Mouse (Mus musculus): ENCODE measurements at regions not wholly inside any gene's neighbourhood (a gene's known extent, or its start where the extent isn't known, plus 50 kb on each side); places are given as distances from the start of the nearest gene placed in this dataset.

- no peaks in the 10 kb centered on the region for H3K36me3 ChIP-seq (ENCODE audit: control insufficient read depth, insufficient read depth, low read length)
- WGBS = 80% methylated on average over 7 of the region's 7 CpGs
- H3K27me3 ChIP-seq (replicated peaks; ENCODE audit: control insufficient read depth, insufficient read depth, low read length) = no peaks in the 10 kb centered on the region
- ATAC-seq (no peak), DNase-seq (ENCODE audit: low spot score) (peak; percentile 35)
- H3K4me1 ChIP-seq (ENCODE audit: control insufficient read depth, insufficient read depth, low read length) = peaks cover 5% of the 10 kb centered on the region
- no peak overlapping the region for H3K4me2 ChIP-seq (ENCODE audit: low read length)
- H3K4me3 ChIP-seq (ENCODE audit: low read depth, low read length) = no peak overlapping the region
- H3K27ac ChIP-seq (ENCODE audit: low read depth, low read length) = no peak overlapping the region
- no peak overlapping the region for H3K9ac ChIP-seq (ENCODE audit: low read length)
- no peaks in the 10 kb centered on the region for H3K9me3 ChIP-seq (replicated peaks; ENCODE audit: control insufficient read depth, low read length)
Measured at GRCm38 (mm10) chr1:168064065-168064664, 367.9 kb downstream of the Pbx1 start.

- Histone ChIP-seq H3K27ac (ENCODE audit: low read depth, low read length) (no peak overlapping the region), H3K36me3 (ENCODE audit: control insufficient read depth, insufficient read depth, low read length) (no peaks in the 10 kb centered on the region), H3K9me3 (replicated peaks; ENCODE audit: control insufficient read depth, low read length) (no peaks in the 10 kb centered on the region), H3K9ac (ENCODE audit: low read length) (no peak overlapping the region), H3K4me2 (ENCODE audit: low read length) (no peak overlapping the region), H3K27me3 (replicated peaks; ENCODE audit: control insufficient read depth, insufficient read depth, low read length) (no peaks in the 10 kb centered on the region), H3K4me3 (ENCODE audit: low read depth, low read length) (no peak overlapping the region), H3K4me1 (ENCODE audit: control insufficient read depth, insufficient read depth, low read length) (peaks cover 5% of the 10 kb centered on the region)
- WGBS = 47% methylated on average over 6 of the region's 6 CpGs
- ATAC-seq = no peak
- peak; percentile 19 for DNase-seq (ENCODE audit: low spot score)
Measured at GRCm38 (mm10) chr1:168065598-168066041, 366.4 kb downstream of the Pbx1 start.

- ATAC-seq (no peak), DNase-seq (ENCODE audit: low spot score) (no peak)
- WGBS = 66% methylated on average over 6 of the region's 6 CpGs
Measured at GRCm38 (mm10) chr1:168066810-168067209, 365.3 kb downstream of the Pbx1 start.

GRCm38 (mm10) chr1:168068003-168068919, 363.8 kb downstream of the Pbx1 start:
- DNase-seq (ENCODE audit: low spot score) (no peak), ATAC-seq (no peak)
- peaks cover 11% of the 10 kb centered on the region for H3K4me1 ChIP-seq (ENCODE audit: control insufficient read depth, insufficient read depth, low read length)
- no peaks in the 10 kb centered on the region for H3K27me3 ChIP-seq (replicated peaks; ENCODE audit: control insufficient read depth, insufficient read depth, low read length)
- H3K27ac ChIP-seq (ENCODE audit: low read depth, low read length) = no peak overlapping the region
- no peaks in the 10 kb centered on the region for H3K9me3 ChIP-seq (replicated peaks; ENCODE audit: control insufficient read depth, low read length)
- no peak overlapping the region for H3K4me3 ChIP-seq (ENCODE audit: low read depth, low read length)
- no peaks in the 10 kb centered on the region for H3K36me3 ChIP-seq (ENCODE audit: control insufficient read depth, insufficient read depth, low read length)
- H3K9ac ChIP-seq (ENCODE audit: low read length) = no peak overlapping the region
- WGBS = 80% methylated on average over 9 of the region's 9 CpGs
- H3K4me2 ChIP-seq (ENCODE audit: low read length) = no peak overlapping the region

More at GRCm38 (mm10) chr1:168066810-168067209, 365.3 kb downstream of the Pbx1 start:
- no peak overlapping the region for H3K27ac ChIP-seq (ENCODE audit: low read depth, low read length)
- H3K4me2 ChIP-seq (ENCODE audit: low read length) = no peak overlapping the region
- no peaks in the 10 kb centered on the region for H3K27me3 ChIP-seq (replicated peaks; ENCODE audit: control insufficient read depth, insufficient read depth, low read length)
- H3K9ac ChIP-seq (ENCODE audit: low read length) = no peak overlapping the region
- H3K4me3 ChIP-seq (ENCODE audit: low read depth, low read length) = no peak overlapping the region
- no peaks in the 10 kb centered on the region for H3K36me3 ChIP-seq (ENCODE audit: control insufficient read depth, insufficient read depth, low read length)
- peaks cover 11% of the 10 kb centered on the region for H3K4me1 ChIP-seq (ENCODE audit: control insufficient read depth, insufficient read depth, low read length)
- H3K9me3 ChIP-seq (replicated peaks; ENCODE audit: control insufficient read depth, low read length) = no peaks in the 10 kb centered on the region

- DNase-seq (ENCODE audit: low spot score) = no peak
- no peak overlapping the region for H3K9ac ChIP-seq (ENCODE audit: low read length)
Measured at GRCm38 (mm10) chr1:168068920-168069590, 363.0 kb downstream of the Pbx1 start.

More at GRCm38 (mm10) chr1:168068920-168069590, 363.0 kb downstream of the Pbx1 start:
- Histone ChIP-seq H3K4me1 (ENCODE audit: control insufficient read depth, insufficient read depth, low read length) (peaks cover 11% of the 10 kb centered on the region), H3K36me3 (ENCODE audit: control insufficient read depth, insufficient read depth, low read length) (no peaks in the 10 kb centered on the region), H3K27ac (ENCODE audit: low read depth, low read length) (no peak overlapping the region), H3K27me3 (replicated peaks; ENCODE audit: control insufficient read depth, insufficient read depth, low read length) (no peaks in the 10 kb centered on the region), H3K4me2 (ENCODE audit: low read length) (no peak overlapping the region), H3K9me3 (replicated peaks; ENCODE audit: control insufficient read depth, low read length) (no peaks in the 10 kb centered on the region), H3K4me3 (ENCODE audit: low read depth, low read length) (no peak overlapping the region)
- 98% methylated on average over 1 of the region's 1 CpGs for WGBS
- no peak for ATAC-seq

Measured in forebrain, embryonic 14.5 days (tissue).